Mouse (Mus musculus): Measurements from ENCODE around the gene Kcmf1.
A peak's percentile ranks its signal among the peaks of the same experiment; 100 is the strongest.

Kcmf1 gene

GRCm38 (mm10) chr6:72899781-72900681 lies at the start of gene Kcmf1:
TSS of gene Kcmf1 (minus strand) at chr6:72899979.
- DNase-seq (ENCODE audit: low read depth), result peak; percentile 76

GRCm38 (mm10) chr6:72949161-72949756 lies 49.5 kb upstream of the Kcmf1 start:
- DNase-seq (ENCODE audit: low read depth), result no peak

GRCm38 (mm10) chr6:72948392-72948791 lies 48.6 kb upstream of the Kcmf1 start:
- DNase-seq (ENCODE audit: low read depth), result peak; percentile 37

- DNase-seq (ENCODE audit: low read depth), result no peak
Measured at GRCm38 (mm10) chr6:72947960-72948359, 48.2 kb upstream of the Kcmf1 start.

GRCm38 (mm10) chr6:72940493-72940892 lies 40.7 kb upstream of the Kcmf1 start:
- peak; percentile 91 for DNase-seq (ENCODE audit: low read depth)

GRCm38 (mm10) chr6:72937859-72938258 lies 38.1 kb upstream of the Kcmf1 start:
- peak; percentile 80 for DNase-seq (ENCODE audit: low read depth)

GRCm38 (mm10) chr6:72937430-72937829 lies 37.7 kb upstream of the Kcmf1 start:
- no peak for DNase-seq (ENCODE audit: low read depth)

- DNase-seq (ENCODE audit: low read depth), result no peak
Measured at GRCm38 (mm10) chr6:72932955-72933354, 33.2 kb upstream of the Kcmf1 start.

GRCm38 (mm10) chr6:72931533-72931932 lies 31.8 kb upstream of the Kcmf1 start:
- DNase-seq (ENCODE audit: low read depth), result no peak

- DNase-seq (ENCODE audit: low read depth), result no peak
Measured at GRCm38 (mm10) chr6:72929795-72930398, 30.1 kb upstream of the Kcmf1 start.

GRCm38 (mm10) chr6:72926755-72927482 lies 27.1 kb upstream of the Kcmf1 start:
- no peak for DNase-seq (ENCODE audit: low read depth)

GRCm38 (mm10) chr6:72926031-72926430 lies 26.3 kb upstream of the Kcmf1 start:
- DNase-seq (ENCODE audit: low read depth), result no peak

GRCm38 (mm10) chr6:72923381-72923780 lies 23.6 kb upstream of the Kcmf1 start:
- DNase-seq (ENCODE audit: low read depth), result no peak

- no peak for DNase-seq (ENCODE audit: low read depth)
Measured at GRCm38 (mm10) chr6:72921081-72921480, 21.3 kb upstream of the Kcmf1 start.

GRCm38 (mm10) chr6:72918510-72919033 lies 18.8 kb upstream of the Kcmf1 start:
- DNase-seq (ENCODE audit: low read depth), result no peak

- DNase-seq (ENCODE audit: low read depth), result no peak
Measured at GRCm38 (mm10) chr6:72916330-72916729, 16.6 kb upstream of the Kcmf1 start.

- DNase-seq (ENCODE audit: low read depth), result peak; percentile 30
Measured at GRCm38 (mm10) chr6:72914087-72914749, 14.4 kb upstream of the Kcmf1 start.

- DNase-seq (ENCODE audit: low read depth), result no peak
Measured at GRCm38 (mm10) chr6:72911261-72911660, 11.5 kb upstream of the Kcmf1 start.

GRCm38 (mm10) chr6:72902254-72902990 lies 2.6 kb upstream of the Kcmf1 start:
- DNase-seq (ENCODE audit: low read depth), result peak; percentile 27

GRCm38 (mm10) chr6:72900952-72901351 lies 1.2 kb upstream of the Kcmf1 start:
- no peak for DNase-seq (ENCODE audit: low read depth)
